Mouse (Mus musculus) forebrain, embryonic 14.5 days (tissue): ENCODE data around the gene Kdsr. TPM values are rescaled to one million over a fixed set of nuclear protein-coding genes. Genes with fewer than 3 reads are reported as not detected.
A peak's percentile ranks its signal among the peaks of the same experiment; 100 is the strongest.
"Not testable (repeated sequence)": the region's sequence is repeated elsewhere in the genome, so short reads cannot be mapped to it uniquely, and the experiment has no call there.

Experiments used
- ATAC-seq: fragments of 200-750 bp; cut with Nextera tagmentation; 2 replicates; pipeline ENCODE4 v1.8.0; 2017; ENCODE audit warnings: mild to moderate bottlenecking, moderate library complexity
- DNase-seq: peaks from one replicate; pipeline ENCODE4 v3.0.0-alpha.2; 2015; ENCODE audit warnings: low spot score
- H3K27ac ChIP-seq: fragments of 300-500 bp; sonication (generic); 2 replicates; pipeline ENCODE4 v1.5.1; 2014; ENCODE audit warnings: low read depth, mild to moderate bottlenecking, control low read depth, low read length, moderate library complexity
- H3K27me3 ChIP-seq: fragments of 300-500 bp; sonication (generic); replicated peaks from 2 replicates; pipeline ENCODE4 v1.6.1; 2014; ENCODE audit warnings: low read length, control low read depth, mixed read lengths; ENCODE audit not compliant: control insufficient read depth, insufficient read depth
- H3K36me3 ChIP-seq: fragments of 300-500 bp; sonication (generic); 2 replicates; pipeline ENCODE4 v1.6.1; 2014; ENCODE audit warnings: low read length, control low read depth; ENCODE audit not compliant: control insufficient read depth, insufficient read depth
- H3K4me1 ChIP-seq: fragments of 300-500 bp; sonication (generic); 2 replicates; pipeline ENCODE4 v1.6.1; 2014; ENCODE audit warnings: antibody characterized with exemption, low read length, control low read depth; ENCODE audit not compliant: control insufficient read depth, insufficient read depth
- H3K4me2 ChIP-seq: fragments of 300-500 bp; sonication (generic); 2 replicates; pipeline ENCODE4 v1.6.1; 2014; ENCODE audit warnings: mild to moderate bottlenecking, control low read depth, low read length
- H3K4me3 ChIP-seq: fragments of 300-500 bp; sonication (generic); 2 replicates; pipeline ENCODE4 v1.5.1; 2014; ENCODE audit warnings: low read depth, low read length, control low read depth
- H3K9ac ChIP-seq: fragments of 300-500 bp; sonication (generic); 2 replicates; pipeline ENCODE4 v1.6.1; 2014; ENCODE audit warnings: mild to moderate bottlenecking, low read length, control low read depth, moderate library complexity
- H3K9me3 ChIP-seq: fragments of 300-500 bp; sonication (generic); replicated peaks from 2 replicates; pipeline ENCODE4 v1.6.1; 2016; ENCODE audit warnings: low read length, control low read depth, mixed read lengths; ENCODE audit not compliant: control insufficient read depth
- WGBS: fragments of 180-500 bp; shearing (Covaris S2); extraction: QIAGEN DNeasy Blood & Tissue Kit; methylation state at CpG from one replicate; pipeline ENCODE4 v1.1.7; 2014; 5-methylcytosine and 5-hydroxymethylcytosine counted together
- polyA plus RNA-seq: library from polyadenylated mRNA; unstranded; fragments of >200 nt; fragmentation: Nextera tagmentation; extraction: Ambion mirVana; gene quantifications from 2 replicates; pipeline ENCODE4 v1.2.1, GENCODE M21; 2014

Kdsr gene
- polyA plus RNA-seq, 1 experiment from 2014 or later = 13.7 TPM

DNA sequence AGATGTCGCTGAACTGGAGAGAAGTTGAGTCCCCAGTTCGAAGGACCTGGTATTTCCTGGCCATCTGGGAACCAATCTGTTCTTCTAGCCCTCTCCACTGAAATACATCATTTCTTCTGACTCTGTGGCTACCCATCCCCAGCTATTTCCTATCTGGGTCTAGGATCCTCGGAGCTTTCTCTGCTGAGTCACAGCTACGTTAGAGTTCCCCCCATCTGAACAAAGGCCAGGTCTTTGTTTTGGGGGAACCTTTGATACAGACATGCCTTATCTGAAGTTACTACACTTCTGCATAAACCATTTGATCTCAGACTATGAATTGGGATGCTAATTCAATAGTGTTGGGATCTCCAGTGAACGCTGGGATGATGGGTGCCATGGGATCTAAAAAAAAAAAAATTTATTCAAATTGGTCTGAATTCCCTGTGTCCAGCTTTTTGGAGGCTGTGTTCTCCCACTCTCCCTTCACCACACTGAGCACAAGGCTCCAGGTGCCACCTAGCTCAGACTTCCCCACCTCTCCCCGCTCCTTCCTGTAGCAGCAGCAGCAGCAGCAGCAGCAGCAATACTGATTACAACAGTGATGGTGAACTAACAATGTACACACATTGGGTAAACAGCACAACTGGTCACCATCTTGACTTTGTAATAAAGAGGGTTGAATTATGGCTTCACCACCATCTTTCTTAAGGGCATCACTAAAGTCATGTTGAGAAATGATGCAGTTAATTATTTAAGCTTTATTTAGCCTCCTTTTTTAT lies 10.8 kb downstream of the Kdsr start:
- Histone ChIP-seq H3K4me1 (no peaks in the 10 kb centered on the region), H3K27me3 (no peaks in the 10 kb centered on the region), H3K9me3 (no peaks in the 10 kb centered on the region), H3K4me3 (no peak overlapping the region), H3K4me2 (no peak overlapping the region), H3K36me3 (peaks cover 25% of the 10 kb centered on the region), H3K27ac (no peak overlapping the region), H3K9ac (no peak overlapping the region)
- WGBS = 90% methylated on average over 6 of the region's 6 CpGs
- DNase-seq = no peak
- ATAC-seq = no peak

- Histone ChIP-seq H3K4me2 (no peak overlapping the region), H3K9me3 (no peaks in the 10 kb centered on the region), H3K9ac (no peak overlapping the region), H3K4me3 (no peak overlapping the region), H3K27ac (no peak overlapping the region), H3K36me3 (peaks cover 35% of the 10 kb centered on the region), H3K27me3 (no peaks in the 10 kb centered on the region), H3K4me1 (no peaks in the 10 kb centered on the region)
- ATAC-seq (no peak), DNase-seq (no peak)
- 64% methylated on average over 6 of the region's 6 CpGs for WGBS
Observed at GRCm38 (mm10) chr1:106742980-106743379, 16.5 kb downstream of the Kdsr start.

GRCm38 (mm10) chr1:106740735-106741134 lies 18.8 kb downstream of the Kdsr start:
- DNase-seq (no peak), ATAC-seq (no peak)
- Histone ChIP-seq H3K27ac (no peak overlapping the region), H3K9ac (no peak overlapping the region), H3K4me1 (no peaks in the 10 kb centered on the region), H3K27me3 (no peaks in the 10 kb centered on the region), H3K4me3 (no peak overlapping the region), H3K36me3 (peaks cover 24% of the 10 kb centered on the region), H3K9me3 (no peaks in the 10 kb centered on the region), H3K4me2 (no peak overlapping the region)
- 93% methylated on average over 4 of the region's 4 CpGs for WGBS

- ATAC-seq (no peak), DNase-seq (no peak)
- peaks cover 20% of the 10 kb centered on the region for H3K36me3 ChIP-seq
- H3K4me1 ChIP-seq = no peaks in the 10 kb centered on the region
- H3K4me2 ChIP-seq = no peak overlapping the region
- WGBS = 93% methylated on average over 5 of the region's 5 CpGs
- H3K9ac ChIP-seq = no peak overlapping the region
- H3K27me3 ChIP-seq = no peaks in the 10 kb centered on the region
- H3K4me3 ChIP-seq = no peak overlapping the region
- no peak overlapping the region for H3K27ac ChIP-seq
- H3K9me3 ChIP-seq = no peaks in the 10 kb centered on the region
Observed at GRCm38 (mm10) chr1:106739810-106740209, 19.7 kb downstream of the Kdsr start.

DNA sequence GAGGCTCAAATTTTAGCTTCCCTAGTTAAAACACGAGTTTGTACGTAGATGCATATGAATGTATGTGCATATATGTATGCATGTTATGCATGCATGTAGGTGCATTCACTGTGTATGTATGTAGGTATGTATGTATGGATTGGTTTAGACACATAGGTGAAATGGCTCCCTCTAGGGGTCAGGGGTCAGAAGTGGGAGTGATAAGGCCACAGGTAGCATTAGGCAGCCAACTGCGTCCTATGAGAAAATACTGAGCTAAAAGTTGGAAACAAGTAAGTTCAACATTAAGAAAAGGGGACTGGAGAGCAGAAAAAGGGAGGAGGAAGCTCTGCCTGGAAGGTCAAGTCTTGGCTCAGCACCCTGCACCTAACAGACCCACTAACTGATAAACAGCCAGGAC lies 21.4 kb downstream of the Kdsr start:
- ATAC-seq (no peak), DNase-seq (no peak)
- Histone ChIP-seq H3K9me3 (no peaks in the 10 kb centered on the region), H3K4me2 (no peak overlapping the region), H3K27me3 (no peaks in the 10 kb centered on the region), H3K9ac (no peak overlapping the region), H3K4me1 (no peaks in the 10 kb centered on the region), H3K27ac (no peak overlapping the region), H3K4me3 (no peak overlapping the region), H3K36me3 (peaks cover 25% of the 10 kb centered on the region)
- 83% methylated on average over 3 of the region's 3 CpGs for WGBS

- WGBS = 90% methylated on average over 8 of the region's 8 CpGs
- Histone ChIP-seq H3K27ac (no peak overlapping the region), H3K4me2 (no peak overlapping the region), H3K36me3 (peaks cover 19% of the 10 kb centered on the region; the same call in 1 of the 2 replicates), H3K9ac (no peak overlapping the region), H3K4me1 (no peaks in the 10 kb centered on the region), H3K4me3 (no peak overlapping the region), H3K27me3 (no peaks in the 10 kb centered on the region), H3K9me3 (no peaks in the 10 kb centered on the region)
- ATAC-seq = no peak
- no peak for DNase-seq
Observed at GRCm38 (mm10) chr1:106736211-106736610, 23.3 kb downstream of the Kdsr start.

GRCm38 (mm10) chr1:106735586-106735985 lies 23.9 kb downstream of the Kdsr start:
- peak; percentile 68 for DNase-seq
- Histone ChIP-seq H3K9me3 (no peaks in the 10 kb centered on the region), H3K36me3 (peaks cover 16% of the 10 kb centered on the region; the same call in 1 of the 2 replicates), H3K4me1 (no peaks in the 10 kb centered on the region), H3K4me3 (no peak overlapping the region), H3K9ac (no peak overlapping the region), H3K27ac (no peak overlapping the region), H3K27me3 (no peaks in the 10 kb centered on the region), H3K4me2 (no peak overlapping the region)
- 59% methylated on average over 2 of the region's 2 CpGs for WGBS
- peak; percentile 44; the same call in 1 of the 2 replicates for ATAC-seq

- Histone ChIP-seq H3K4me2 (no peak overlapping the region), H3K36me3 (no peaks in the 10 kb centered on the region), H3K9me3 (no peaks in the 10 kb centered on the region), H3K27ac (no peak overlapping the region), H3K9ac (no peak overlapping the region), H3K4me3 (no peak overlapping the region), H3K27me3 (no peaks in the 10 kb centered on the region), H3K4me1 (no peaks in the 10 kb centered on the region)
- ATAC-seq (no peak), DNase-seq (no peak)
- 22% methylated on average over 5 of the region's 5 CpGs for WGBS
Observed at GRCm38 (mm10) chr1:106722061-106722460, 37.5 kb downstream of the Kdsr start.

DNA sequence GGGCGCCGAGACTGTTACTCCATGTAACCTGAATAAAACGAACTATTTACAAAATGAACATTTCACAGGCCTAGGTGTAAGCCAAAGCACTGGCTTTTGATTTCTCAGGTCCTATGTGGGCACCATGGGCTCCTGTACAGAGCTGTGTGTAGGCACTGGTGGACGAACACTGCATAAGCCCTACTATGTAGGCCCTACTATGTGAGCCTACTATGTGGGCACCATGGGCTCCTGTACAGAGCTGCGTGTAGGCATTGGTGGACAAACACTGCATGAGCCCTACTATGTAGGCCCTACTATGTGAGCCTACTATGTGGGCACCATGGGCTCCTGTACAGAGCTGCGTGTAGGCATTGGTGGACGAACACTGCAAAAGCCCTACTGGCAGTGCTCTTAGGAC lies 41.8 kb downstream of the Kdsr start:
- H3K9ac ChIP-seq, ATAC-seq, H3K27ac ChIP-seq, H3K4me1 ChIP-seq, H3K4me3 ChIP-seq, DNase-seq, H3K9me3 ChIP-seq, H3K36me3 ChIP-seq, H3K27me3 ChIP-seq, H3K4me2 ChIP-seq: not testable (repeated sequence)
- 74% methylated on average over 7 of the region's 7 CpGs for WGBS
